Mouse (Mus musculus): ENCODE results near the gene Prkaa1.

Prkaa1 gene
- long read RNA-seq, experiment 1, full-length matches to known transcripts = 5 of 7 reads
- long read RNA-seq, experiment 1, partial matches to known transcripts = 0 of 7 reads
- long read RNA-seq, experiment 1, other reads (novel, unspliced or antisense) = 2 of 7 reads
- long read RNA-seq, experiment 2, full-length matches to known transcripts = 6 of 8 reads
- long read RNA-seq, experiment 2, partial matches to known transcripts = 0 of 8 reads
- long read RNA-seq, experiment 2, other reads (novel, unspliced or antisense) = 2 of 8 reads

GRCm38 (mm10) chr15:5143361-5144020, at the start of gene Prkaa1:
Prkaa1 (plus strand) TSS chr15:5143861.
- intact Hi-C loops (cut with DNase I) = no loop called here

- intact Hi-C loops (cut with DNase I) = no loop called here
Measured at GRCm38 (mm10) chr15:5095534-5096301, 47.9 kb upstream of the Prkaa1 start.

- intact Hi-C loops (cut with DNase I) = no loop called here
Measured at GRCm38 (mm10) chr15:5097376-5097775, 46.3 kb upstream of the Prkaa1 start.

- intact Hi-C loops (cut with DNase I) = loop anchor here (10.0 kb wide), 1 partner anchor 1048 kb away; no protein-coding TSS in a partner anchor
Measured at GRCm38 (mm10) chr15:5102312-5102711, 41.3 kb upstream of the Prkaa1 start.

- intact Hi-C loops (cut with DNase I) = loop anchor here (10.0 kb wide), 1 partner anchor 1051 kb away; no protein-coding TSS in a partner anchor
Measured at GRCm38 (mm10) chr15:5105891-5106290, 37.8 kb upstream of the Prkaa1 start.

GRCm38 (mm10) chr15:5106293-5106692, 37.4 kb upstream of the Prkaa1 start:
- intact Hi-C loops (cut with DNase I) = loop anchor here (10.0 kb wide), 1 partner anchor 1051 kb away; no protein-coding TSS in a partner anchor

- intact Hi-C loops (cut with DNase I) = loop anchor here (10.0 kb wide), 1 partner anchor 1053 kb away; no protein-coding TSS in a partner anchor
Measured at GRCm38 (mm10) chr15:5107686-5108654, 35.7 kb upstream of the Prkaa1 start, which contains the start of gene Card6. Card6 (minus strand) TSS chr15:5108539.

GRCm38 (mm10) chr15:5108655-5109040, 35.0 kb upstream of the Prkaa1 start:
- intact Hi-C loops (cut with DNase I) = loop anchor here (10.0 kb wide), 1 partner anchor 1054 kb away; no protein-coding TSS in a partner anchor

- intact Hi-C loops (cut with DNase I) = loop anchor here (10.0 kb wide), 2 partner anchors 72 to 1148 kb away; partner anchors contain the start of gene Ttc33
Measured at GRCm38 (mm10) chr15:5112651-5113050, 31.0 kb upstream of the Prkaa1 start.

GRCm38 (mm10) chr15:5115173-5115572, 28.5 kb upstream of the Prkaa1 start:
- intact Hi-C loops (cut with DNase I) = loop anchor here (10.0 kb wide), 2 partner anchors 70 to 1150 kb away; partner anchors contain the start of gene Ttc33

- intact Hi-C loops (cut with DNase I) = loop anchor here (10.0 kb wide), 2 partner anchors 68 to 1152 kb away; partner anchors contain the start of gene Ttc33
Measured at GRCm38 (mm10) chr15:5116270-5117030, 27.2 kb upstream of the Prkaa1 start, which contains the start of gene Rpl37. Rpl37 (plus strand) TSS chr15:5116645.

- intact Hi-C loops (cut with DNase I) = loop anchor here (10.0 kb wide), 2 partner anchors 68 to 1152 kb away; partner anchors contain the start of gene Ttc33
Measured at GRCm38 (mm10) chr15:5117031-5117601, 26.5 kb upstream of the Prkaa1 start.

GRCm38 (mm10) chr15:5118626-5119025, 25.0 kb upstream of the Prkaa1 start:
- intact Hi-C loops (cut with DNase I) = loop anchor here (10.0 kb wide), 2 partner anchors 66 to 1154 kb away; partner anchors contain the start of gene Ttc33

- intact Hi-C loops (cut with DNase I) = loop anchor here (10.0 kb wide), 2 partner anchors 66 to 1154 kb away; partner anchors contain the start of gene Ttc33
Measured at GRCm38 (mm10) chr15:5119192-5119591, 24.5 kb upstream of the Prkaa1 start.

GRCm38 (mm10) chr15:5119707-5120106, 24.0 kb upstream of the Prkaa1 start:
- intact Hi-C loops (cut with DNase I) = loop anchor here (10.0 kb wide), 2 partner anchors 65 to 1155 kb away; partner anchors contain the start of gene Ttc33

- intact Hi-C loops (cut with DNase I) = no loop called here
Measured at GRCm38 (mm10) chr15:5121535-5122313, 21.9 kb upstream of the Prkaa1 start.

- intact Hi-C loops (cut with DNase I) = no loop called here
Measured at GRCm38 (mm10) chr15:5126456-5126855, 17.2 kb upstream of the Prkaa1 start.

GRCm38 (mm10) chr15:5127487-5127886, 16.2 kb upstream of the Prkaa1 start:
- intact Hi-C loops (cut with DNase I) = no loop called here
